Mouse (Mus musculus) layer of hippocampus, postnatal 14 days (tissue): Measurements from ENCODE around the gene Armc5. TPM values are rescaled to one million over a fixed set of nuclear protein-coding genes. Genes with fewer than 3 reads are reported as not detected.

Experiments used
- DNase-seq, 2 experiments: peaks; one replicate each; pipeline ENCODE4 v3.0.0; 2021 to 2022; ENCODE audit warnings: low spot score in 2 of 2, mixed read lengths in 1 of 2
- total RNA-seq, 2 experiments: library from RNA; stranded (reverse); gene quantifications; 2 replicates each; pipeline ENCODE4 v1.2.3; 2021

Armc5 gene
- total RNA-seq, 2 experiments from 2014 or later, result 10.5 to 13.7 TPM

DNA sequence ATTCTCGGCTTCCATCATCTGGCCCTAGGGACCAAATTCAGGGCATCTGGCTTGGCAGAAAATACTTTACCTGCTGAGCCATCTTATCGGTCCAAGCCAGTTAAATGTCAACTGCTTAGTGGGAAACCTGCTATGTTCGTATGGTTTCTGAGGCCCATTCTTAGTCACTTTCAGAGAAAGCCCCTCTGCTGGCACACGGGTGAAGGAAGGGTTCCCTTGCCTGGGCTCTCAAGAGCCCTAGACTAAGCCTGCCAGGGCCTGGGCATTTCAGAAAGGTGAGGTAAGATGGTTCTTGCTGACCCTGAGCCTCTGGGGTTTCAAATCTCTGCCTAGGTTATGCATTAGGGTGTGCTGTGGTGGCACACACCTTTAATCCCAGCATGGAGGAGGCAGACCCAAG is 8.4 kb downstream of the Armc5 start:
- no peak for DNase-seq

DNA sequence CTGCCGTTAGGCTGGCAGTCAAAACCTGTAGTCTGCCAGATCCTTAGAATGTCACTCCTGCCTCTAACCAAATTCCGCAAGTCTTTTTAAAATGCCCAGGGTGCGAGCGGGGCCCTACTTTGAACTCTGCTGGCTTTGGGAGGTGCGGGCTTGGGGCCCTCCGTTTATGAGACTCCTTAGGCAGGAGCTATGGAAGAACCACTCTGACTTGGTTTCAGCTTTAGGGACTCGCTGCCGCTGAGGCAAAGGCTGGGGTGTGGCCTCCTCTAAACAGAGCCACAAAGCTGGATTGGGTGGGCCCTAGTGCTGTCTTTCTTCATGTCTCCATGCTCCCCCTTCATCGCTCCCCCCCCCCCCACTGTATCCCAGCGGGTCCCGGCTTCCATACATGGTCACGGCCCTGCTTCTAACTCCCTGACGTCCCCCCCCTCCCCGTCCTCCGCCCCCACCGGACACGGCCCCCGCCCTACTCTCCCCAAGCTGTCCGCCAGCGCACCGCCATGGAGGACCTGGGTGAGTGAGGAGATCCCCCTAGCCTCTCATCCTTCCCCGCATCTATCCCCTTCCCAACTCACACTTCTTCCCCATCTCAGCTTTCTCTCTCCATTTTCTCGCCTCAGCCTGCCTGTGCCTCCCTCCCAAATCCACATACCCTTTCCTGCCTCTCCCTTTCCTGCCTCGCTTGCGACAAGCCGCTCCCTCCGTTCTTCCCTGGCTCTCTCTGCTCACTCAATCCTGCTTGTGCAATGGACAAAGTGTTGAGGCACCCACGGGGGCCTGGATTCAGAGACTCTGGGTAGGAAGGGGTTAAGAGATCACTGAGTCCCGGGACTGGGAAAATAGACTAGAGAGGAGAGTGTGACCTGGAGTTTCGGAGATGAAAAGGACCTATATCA is 9.6 kb downstream of the Armc5 start, which contains the start of gene Tgfb1i1:
Gene Tgfb1i1, plus strand, starts transcription at position 317 of the 896 bp plus-strand sequence.
- DNase-seq, result peak in 1 of 2 experiments; percentile 41

GRCm38 (mm10) chr7:128247443-128247842 is 10.3 kb downstream of the Armc5 start:
- peak; percentile 88 for DNase-seq

- DNase-seq, result no peak
These were observed 11.2 kb downstream of the Armc5 start for GRCm38 (mm10) chr7:128248081-128249042.

DNA sequence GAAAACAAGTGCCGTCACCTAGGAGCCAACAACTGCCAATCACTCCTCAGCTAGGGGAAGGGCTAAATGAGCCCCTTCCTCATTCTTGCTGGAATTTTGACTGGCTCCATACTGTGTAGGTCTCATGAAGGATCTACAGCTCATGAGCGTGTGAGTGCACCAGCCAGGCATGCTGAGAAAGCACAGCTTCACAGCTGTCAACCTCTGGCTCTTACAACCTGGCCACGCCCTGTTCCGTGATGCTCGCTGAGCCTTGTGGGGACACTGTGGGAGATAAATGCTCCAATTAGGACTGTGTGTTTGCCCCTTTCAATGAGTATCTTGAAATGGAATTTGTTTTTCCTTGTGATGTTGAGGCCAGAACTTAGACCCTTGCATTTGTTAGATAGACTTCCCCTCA is 12.9 kb downstream of the Armc5 start:
- DNase-seq, result no peak

DNA sequence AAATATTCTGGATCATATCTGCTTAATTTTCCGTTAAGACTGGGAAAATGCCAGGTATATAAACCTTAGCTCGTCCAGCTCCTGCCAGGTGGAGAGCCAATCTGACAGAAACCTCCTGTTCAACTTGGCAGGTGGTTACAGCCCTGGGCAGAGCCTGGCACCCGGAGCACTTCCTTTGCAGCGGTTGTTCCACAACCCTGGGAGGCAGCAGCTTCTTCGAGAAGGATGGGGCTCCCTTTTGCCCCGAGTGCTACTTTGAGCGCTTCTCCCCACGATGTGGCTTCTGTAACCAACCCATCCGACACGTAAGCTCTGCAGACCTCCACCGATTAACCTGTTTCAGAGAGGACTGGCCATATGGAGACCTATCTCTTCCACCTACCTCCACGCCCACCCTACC is 14.8 kb downstream of the Armc5 start:
- no peak for DNase-seq

GRCm38 (mm10) chr7:128252609-128253008 is 15.5 kb downstream of the Armc5 start:
- DNase-seq, result peak; percentile 69 to 75

DNA sequence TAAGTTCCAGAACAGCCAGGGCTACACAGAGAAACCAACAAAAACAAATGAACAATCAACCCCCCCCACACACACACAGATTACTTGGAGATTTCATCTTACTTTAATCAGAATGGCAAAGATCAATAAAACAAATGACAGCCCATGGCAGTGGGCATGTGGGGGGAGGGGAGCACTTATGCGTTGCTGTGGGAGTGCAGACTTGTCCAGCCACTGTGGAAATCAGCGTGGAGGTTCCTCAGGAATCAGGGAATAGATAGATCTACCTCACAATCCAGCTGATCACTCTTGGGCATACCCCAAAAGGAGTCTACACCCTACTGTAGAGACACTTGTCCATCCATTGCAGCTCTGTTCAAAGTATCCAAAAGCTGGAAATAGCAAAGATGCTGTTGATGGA is 17.8 kb downstream of the Armc5 start:
- DNase-seq, result no peak

DNA sequence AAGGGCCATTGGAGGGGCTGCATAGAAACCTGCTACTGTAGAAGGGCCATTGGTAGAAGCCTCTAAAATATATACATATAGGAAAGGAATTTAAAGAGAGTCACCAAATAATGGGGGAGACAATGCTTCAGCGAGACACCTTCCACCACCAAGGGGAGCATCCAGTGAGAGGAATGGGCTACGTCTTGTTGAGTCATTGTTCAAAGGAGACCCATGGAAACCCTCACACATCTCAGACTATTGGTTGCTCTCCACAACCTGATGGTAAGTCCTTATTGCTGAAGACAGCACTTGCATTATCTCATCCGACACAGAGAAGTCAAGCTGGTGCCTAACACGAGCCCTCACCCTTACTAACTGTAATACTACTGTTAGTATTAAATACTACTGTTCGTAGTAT is 18.6 kb downstream of the Armc5 start:
- DNase-seq, result no peak

DNA sequence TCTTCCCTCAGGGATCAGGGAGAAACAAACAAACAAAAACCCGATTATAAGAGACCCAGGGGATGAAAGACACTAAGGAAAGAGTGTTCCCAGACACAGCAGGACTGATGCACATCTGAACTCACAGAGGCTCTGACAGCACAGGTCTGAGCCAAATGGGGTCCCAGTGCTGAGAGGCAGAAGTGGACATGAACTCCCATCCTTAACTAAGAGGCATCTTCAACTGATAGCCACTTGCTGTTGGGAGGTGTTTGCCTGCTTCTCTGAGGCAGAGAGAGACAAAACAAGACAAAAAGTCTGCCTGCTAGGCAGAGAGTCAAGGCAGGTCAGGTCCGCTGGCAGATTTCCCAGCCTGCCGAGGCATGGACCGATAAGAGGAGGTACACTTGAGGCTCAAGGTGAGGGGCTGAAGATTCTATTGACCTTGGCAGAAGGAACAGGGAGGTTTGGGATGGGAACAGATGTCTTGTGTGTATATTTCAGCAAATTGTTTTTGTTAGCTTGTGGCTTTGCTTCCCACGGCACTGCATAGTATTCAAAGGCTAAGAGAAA is 19.7 kb downstream of the Armc5 start:
- DNase-seq, result no peak

- DNase-seq, result no peak
These were observed 28.3 kb downstream of the Armc5 start, which contains the start of gene Slc5a2 for GRCm38 (mm10) chr7:128265411-128265810. Slc5a2 (plus strand) TSS chr7:128265657.

- no peak for DNase-seq
These were observed 28.9 kb downstream of the Armc5 start for GRCm38 (mm10) chr7:128266056-128266455.

- DNase-seq, result no peak
These were observed 30.2 kb downstream of the Armc5 start for GRCm38 (mm10) chr7:128267391-128267790.

DNA sequence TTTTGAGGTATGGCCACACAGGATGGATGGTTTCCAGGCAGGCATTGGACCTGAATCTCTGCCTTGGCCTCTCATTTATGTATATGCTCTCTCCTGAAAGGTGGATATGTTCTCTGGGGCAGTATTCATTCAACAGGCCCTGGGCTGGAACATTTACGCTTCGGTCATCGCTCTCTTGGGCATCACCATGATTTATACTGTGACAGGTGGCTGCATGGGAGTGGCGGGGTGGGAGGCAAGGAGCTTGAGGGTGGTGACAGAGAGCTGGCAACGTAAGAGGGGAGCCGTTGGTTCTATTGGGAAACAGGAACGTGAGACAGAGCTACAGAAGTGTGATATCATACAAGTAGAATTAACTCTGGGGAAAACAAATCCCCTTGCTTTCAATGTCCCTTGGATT is 30.7 kb downstream of the Armc5 start:
- no peak for DNase-seq

- no peak for DNase-seq
These were observed 33.3 kb downstream of the Armc5 start for GRCm38 (mm10) chr7:128270431-128270850.

DNA sequence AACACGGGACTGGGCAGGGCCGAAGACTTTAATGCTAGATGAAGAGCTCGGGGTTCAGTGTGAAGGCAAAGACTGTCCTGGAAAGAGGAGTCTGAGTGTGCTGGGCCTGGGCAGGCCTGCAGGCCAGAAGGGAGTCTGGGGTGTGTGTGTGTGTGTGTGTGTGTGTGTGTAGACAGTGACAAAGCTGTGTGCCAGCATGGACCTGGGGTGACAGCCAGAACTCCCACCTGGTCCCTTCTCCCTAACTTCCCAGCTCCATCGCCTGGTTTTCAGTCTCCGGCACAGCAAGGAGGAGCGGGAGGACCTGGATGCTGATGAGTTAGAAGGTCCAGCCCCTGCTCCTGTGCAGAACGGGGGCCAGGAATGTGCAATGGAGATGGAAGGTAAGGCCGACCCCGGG is 34.4 kb downstream of the Armc5 start:
- no peak for DNase-seq

- no peak for DNase-seq
These were observed 38.9 kb downstream of the Armc5 start for GRCm38 (mm10) chr7:128276051-128276450.

GRCm38 (mm10) chr7:128279750-128280149 is 42.6 kb downstream of the Armc5 start:
- DNase-seq, result no peak

DNA sequence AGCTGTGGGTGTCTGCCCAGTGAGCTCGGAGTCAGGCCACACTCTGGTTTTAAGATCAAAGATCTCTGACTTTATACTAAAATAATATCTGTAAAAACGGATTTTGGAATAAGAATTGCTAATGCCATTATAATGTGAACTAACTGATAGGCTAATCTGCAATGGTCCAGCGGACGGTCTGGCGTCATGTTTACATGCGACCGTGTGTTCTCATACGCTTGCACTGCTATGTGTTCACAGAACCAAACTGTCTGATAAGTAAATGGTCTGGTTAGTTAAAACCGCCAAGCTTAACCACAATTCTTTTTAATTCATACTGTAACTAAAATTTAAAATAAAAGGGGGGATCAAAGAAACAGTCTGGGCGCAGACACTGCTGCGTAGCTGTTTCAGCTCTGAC is 44.6 kb downstream of the Armc5 start:
- no peak for DNase-seq

GRCm38 (mm10) chr7:128282532-128283244 is 45.5 kb downstream of the Armc5 start:
- no peak for DNase-seq

DNA sequence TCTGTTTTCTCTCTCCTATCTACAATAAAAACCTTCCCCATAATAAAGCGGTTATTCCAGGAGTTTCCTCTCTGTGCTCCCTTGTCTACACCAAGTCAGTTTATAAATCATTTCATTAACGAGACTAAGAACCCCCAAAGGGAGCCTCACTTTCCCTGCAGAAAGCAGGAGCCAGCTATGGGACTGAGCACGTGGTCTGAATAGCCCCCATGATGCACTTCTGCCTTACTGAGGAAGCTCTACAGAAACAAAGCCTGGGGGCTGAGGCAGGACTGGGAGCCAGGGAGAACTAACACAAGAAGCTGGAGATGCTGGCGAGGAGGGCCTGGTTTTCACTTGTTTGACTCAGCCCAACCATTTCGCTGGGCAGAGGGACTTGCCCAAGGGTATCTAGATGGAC is 46.9 kb downstream of the Armc5 start:
- DNase-seq, result no peak
